Mouse (Mus musculus): ENCODE results near the gene L1cam. TPM values are rescaled to one million over a fixed set of nuclear protein-coding genes. Genes with fewer than 3 reads are reported as not detected.

The L1cam gene
- total RNA-seq, 1 experiment: 6.0 TPM

- TF ChIP-seq ZC3H11A (IDR thresholded peaks at IDR 0.05; ENCODE audit: borderline replicate concordance, low read depth, low read length): no peak
- TF ChIP-seq ZNF384 (IDR thresholded peaks at IDR 0.05; ENCODE audit: low read depth, low read length): no peak
- TF ChIP-seq MAFK (IDR thresholded peaks at IDR 0.05; ENCODE audit: insufficient read depth, low read depth, low read length): no peak
- TF ChIP-seq HCFC1 (IDR thresholded peaks at IDR 0.05; ENCODE audit: borderline replicate concordance, insufficient read depth, low read length): no peak
- TF ChIP-seq CHD2 (IDR thresholded peaks at IDR 0.05; ENCODE audit: low read depth, low read length): no peak
- H3K9ac ChIP-seq (ENCODE audit: insufficient read depth, low read depth, low read length, poor library complexity, severe bottlenecking): no peak overlapping the region
- no peak for DNase-seq (ENCODE audit: low read depth, low spot score)
- no peaks in the 10 kb centered on the region for H3K9me3 ChIP-seq (ENCODE audit: control insufficient read depth, insufficient read depth, low read depth, low read length)
- no peaks in the 10 kb centered on the region for H3K36me3 ChIP-seq (ENCODE audit: control insufficient read depth, insufficient read depth, low read length, poor library complexity, severe bottlenecking)
- in situ Hi-C loops (cut with MboI; ENCODE audit: low sequenced_read_pairs in 2 of 2, unreplicated experiment in 2 of 2): no loop called here
- no peaks in the 10 kb centered on the region for H3K4me1 ChIP-seq (ENCODE audit: control insufficient read depth in 2 of 2, insufficient read depth in 2 of 2, low read length in 2 of 2, poor library complexity in 1 of 2)
- no peak overlapping the region for H3K4me3 ChIP-seq (ENCODE audit: insufficient read depth in 1 of 2, low read depth in 1 of 2, low read length in 2 of 2, poor library complexity in 1 of 2, severe bottlenecking in 1 of 2)
- H3K27ac ChIP-seq (ENCODE audit: insufficient read depth, low read depth, low read length, poor library complexity, severe bottlenecking): no peak overlapping the region
Observed at GRCm38 (mm10) chrX:73867852-73868251, 28.1 kb downstream of the L1cam start.

- no peak overlapping the region for H3K4me3 ChIP-seq (ENCODE audit: insufficient read depth in 1 of 2, low read depth in 1 of 2, low read length in 2 of 2, poor library complexity in 1 of 2, severe bottlenecking in 1 of 2)
- no peak overlapping the region for H3K27ac ChIP-seq (ENCODE audit: insufficient read depth, low read depth, low read length, poor library complexity, severe bottlenecking)
- TF ChIP-seq HCFC1 (IDR thresholded peaks at IDR 0.05; ENCODE audit: borderline replicate concordance, insufficient read depth, low read length): no peak
- no peak for TF ChIP-seq ZC3H11A (IDR thresholded peaks at IDR 0.05; ENCODE audit: borderline replicate concordance, low read depth, low read length)
- TF ChIP-seq MAFK (IDR thresholded peaks at IDR 0.05; ENCODE audit: insufficient read depth, low read depth, low read length): no peak
- TF ChIP-seq CHD2 (IDR thresholded peaks at IDR 0.05; ENCODE audit: low read depth, low read length): no peak
- no peak for TF ChIP-seq ZNF384 (IDR thresholded peaks at IDR 0.05; ENCODE audit: low read depth, low read length)
- DNase-seq (ENCODE audit: low read depth, low spot score): no peak
- no peaks in the 10 kb centered on the region for H3K9me3 ChIP-seq (ENCODE audit: control insufficient read depth, insufficient read depth, low read depth, low read length)
- no peaks in the 10 kb centered on the region for H3K36me3 ChIP-seq (ENCODE audit: control insufficient read depth, insufficient read depth, low read length, poor library complexity, severe bottlenecking)
- no peak overlapping the region for H3K9ac ChIP-seq (ENCODE audit: insufficient read depth, low read depth, low read length, poor library complexity, severe bottlenecking)
- no peaks in the 10 kb centered on the region for H3K4me1 ChIP-seq (ENCODE audit: control insufficient read depth in 2 of 2, insufficient read depth in 2 of 2, low read length in 2 of 2, poor library complexity in 1 of 2)
- in situ Hi-C loops (cut with MboI; ENCODE audit: low sequenced_read_pairs in 2 of 2, unreplicated experiment in 2 of 2): no loop called here
Observed at GRCm38 (mm10) chrX:73867256-73867655, 28.6 kb downstream of the L1cam start.

DNA sequence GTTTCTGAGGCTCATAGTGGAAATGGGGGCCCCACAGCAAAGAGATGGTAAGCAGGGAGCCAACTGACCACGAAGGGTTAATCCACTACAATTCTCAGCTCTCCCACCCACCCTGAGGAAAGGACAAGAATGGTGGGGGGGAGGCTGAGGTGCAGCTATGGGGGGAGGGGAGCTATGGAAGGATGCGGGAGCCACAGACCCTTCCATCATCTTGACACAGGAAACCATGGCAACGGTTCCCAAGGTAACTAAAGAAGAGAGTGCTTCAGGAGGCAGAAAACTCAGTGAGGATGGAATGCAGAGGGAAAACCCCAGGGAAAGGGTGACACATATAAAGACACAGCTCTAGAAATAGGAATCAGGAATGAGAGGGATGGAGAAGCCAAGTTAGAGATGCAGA is 31.2 kb downstream of the L1cam start:
- in situ Hi-C loops (cut with MboI; ENCODE audit: low sequenced_read_pairs in 2 of 2, unreplicated experiment in 2 of 2): no loop called here
- TF ChIP-seq CHD2 (IDR thresholded peaks at IDR 0.05; ENCODE audit: low read depth, low read length) (no peak), MAFK (IDR thresholded peaks at IDR 0.05; ENCODE audit: insufficient read depth, low read depth, low read length) (no peak), ZC3H11A (IDR thresholded peaks at IDR 0.05; ENCODE audit: borderline replicate concordance, low read depth, low read length) (no peak)

DNA sequence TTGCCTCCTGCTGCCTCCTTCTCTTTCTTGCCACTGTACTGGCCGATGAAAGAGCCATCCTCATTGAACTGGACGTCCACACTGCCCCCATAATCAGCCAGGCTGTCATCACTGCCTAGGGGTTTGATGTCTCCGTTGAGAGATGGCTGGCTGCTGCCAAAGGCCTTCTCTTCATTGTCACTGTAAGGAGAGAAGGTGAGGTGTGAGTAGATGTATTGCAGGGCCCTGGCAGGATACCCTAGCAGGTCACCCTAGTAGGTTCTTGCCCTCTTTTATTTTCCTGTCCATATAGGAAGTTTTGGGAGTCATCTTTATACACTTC is 40.9 kb downstream of the L1cam start:
- H3K36me3 ChIP-seq (ENCODE audit: control insufficient read depth, insufficient read depth, low read length, poor library complexity, severe bottlenecking): no peaks in the 10 kb centered on the region
- no peak for DNase-seq (ENCODE audit: low read depth, low spot score)
- H3K9ac ChIP-seq (ENCODE audit: insufficient read depth, low read depth, low read length, poor library complexity, severe bottlenecking): no peak overlapping the region
- H3K27ac ChIP-seq (ENCODE audit: insufficient read depth, low read depth, low read length, poor library complexity, severe bottlenecking): no peak overlapping the region
- no peaks in the 10 kb centered on the region for H3K9me3 ChIP-seq (ENCODE audit: control insufficient read depth, insufficient read depth, low read depth, low read length)
- H3K4me3 ChIP-seq (ENCODE audit: insufficient read depth in 1 of 2, low read depth in 1 of 2, low read length in 2 of 2, poor library complexity in 1 of 2, severe bottlenecking in 1 of 2): no peak overlapping the region
- H3K4me1 ChIP-seq (ENCODE audit: control insufficient read depth in 2 of 2, insufficient read depth in 2 of 2, low read length in 2 of 2, poor library complexity in 1 of 2): no peaks in the 10 kb centered on the region
- TF ChIP-seq ZNF384 (IDR thresholded peaks at IDR 0.05; ENCODE audit: low read depth, low read length) (no peak), CHD2 (IDR thresholded peaks at IDR 0.05; ENCODE audit: low read depth, low read length) (no peak), MAFK (IDR thresholded peaks at IDR 0.05; ENCODE audit: insufficient read depth, low read depth, low read length) (no peak), ZC3H11A (IDR thresholded peaks at IDR 0.05; ENCODE audit: borderline replicate concordance, low read depth, low read length) (no peak), HCFC1 (IDR thresholded peaks at IDR 0.05; ENCODE audit: borderline replicate concordance, insufficient read depth, low read length) (no peak)
- in situ Hi-C loops (cut with MboI; ENCODE audit: low sequenced_read_pairs in 2 of 2, unreplicated experiment in 2 of 2): no loop called here

More for the DNA sequence above, 31.2 kb downstream of the L1cam start:
- H3K36me3 ChIP-seq (ENCODE audit: control insufficient read depth, insufficient read depth, low read length, poor library complexity, severe bottlenecking): no peaks in the 10 kb centered on the region
- no peak for DNase-seq (ENCODE audit: low read depth, low spot score)
- no peaks in the 10 kb centered on the region for H3K9me3 ChIP-seq (ENCODE audit: control insufficient read depth, insufficient read depth, low read depth, low read length)
- no peaks in the 10 kb centered on the region for H3K4me1 ChIP-seq (ENCODE audit: control insufficient read depth in 2 of 2, insufficient read depth in 2 of 2, low read length in 2 of 2, poor library complexity in 1 of 2)
- H3K27ac ChIP-seq (ENCODE audit: insufficient read depth, low read depth, low read length, poor library complexity, severe bottlenecking): no peak overlapping the region
- H3K4me3 ChIP-seq (ENCODE audit: insufficient read depth in 1 of 2, low read depth in 1 of 2, low read length in 2 of 2, poor library complexity in 1 of 2, severe bottlenecking in 1 of 2): no peak overlapping the region
- no peak overlapping the region for H3K9ac ChIP-seq (ENCODE audit: insufficient read depth, low read depth, low read length, poor library complexity, severe bottlenecking)

Data from ES-E14 (cell line).